Mouse (Mus musculus): ENCODE measurements around the gene Fam189b.

The Fam189b gene

DNA sequence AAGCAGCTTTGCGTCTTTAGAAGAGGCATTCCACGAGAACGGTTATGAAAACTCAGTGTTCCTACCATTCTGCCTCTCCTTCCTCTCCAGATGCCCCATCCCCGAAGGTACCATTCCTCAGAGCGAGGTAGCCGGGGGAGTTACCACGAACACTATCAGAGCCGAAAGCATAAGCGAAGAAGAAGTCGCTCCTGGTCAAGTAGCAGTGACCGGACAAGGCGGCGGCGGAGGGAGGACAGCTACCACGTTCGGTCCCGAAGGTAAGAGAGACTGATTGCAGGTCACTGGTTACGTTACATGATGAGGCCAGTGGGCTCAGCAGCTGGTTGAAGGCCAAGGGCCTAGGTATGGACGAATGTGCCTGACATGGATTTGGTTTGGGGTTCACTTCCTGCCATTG lies 16.0 kb upstream of the Fam189b start:
- no peak for DNase-seq (ENCODE audit: low read depth)

DNA sequence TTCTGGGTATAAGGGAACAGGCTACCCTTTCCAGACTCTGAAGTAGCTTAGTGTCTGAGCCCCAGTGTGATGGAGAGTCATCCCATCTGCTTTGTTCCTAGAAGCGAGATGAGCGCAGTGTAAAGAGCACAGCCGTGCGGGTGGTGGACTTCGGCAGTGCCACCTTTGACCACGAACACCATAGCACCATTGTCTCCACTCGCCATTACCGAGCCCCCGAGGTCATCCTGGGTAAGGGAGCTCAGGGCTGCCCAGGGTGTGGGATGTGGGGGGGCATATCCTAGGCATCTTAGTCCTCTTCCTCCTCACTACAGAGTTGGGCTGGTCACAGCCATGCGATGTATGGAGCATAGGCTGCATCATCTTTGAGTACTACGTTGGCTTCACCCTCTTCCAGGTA lies 8.1 kb upstream of the Fam189b start:
- DNase-seq (ENCODE audit: low read depth) = no peak

DNA sequence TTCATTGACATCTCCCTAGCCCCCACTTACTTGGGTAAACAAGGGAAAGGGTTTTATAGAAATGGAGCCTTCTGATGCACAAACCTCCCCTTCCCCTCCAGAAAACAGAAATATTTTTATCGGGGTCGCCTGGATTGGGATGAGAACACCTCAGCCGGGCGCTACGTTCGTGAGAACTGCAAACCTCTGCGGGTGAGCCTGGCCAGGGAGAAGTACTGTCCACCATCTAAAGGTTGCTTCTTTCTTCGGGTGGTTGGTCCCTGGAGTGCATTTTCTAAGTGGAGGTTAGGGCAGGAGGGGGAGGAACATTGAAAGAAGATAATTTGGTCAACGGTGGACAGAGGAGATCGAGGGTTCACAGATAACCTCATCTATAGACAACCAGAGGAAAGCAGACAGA lies 7.4 kb upstream of the Fam189b start:
- DNase-seq (ENCODE audit: low read depth) = no peak

DNA sequence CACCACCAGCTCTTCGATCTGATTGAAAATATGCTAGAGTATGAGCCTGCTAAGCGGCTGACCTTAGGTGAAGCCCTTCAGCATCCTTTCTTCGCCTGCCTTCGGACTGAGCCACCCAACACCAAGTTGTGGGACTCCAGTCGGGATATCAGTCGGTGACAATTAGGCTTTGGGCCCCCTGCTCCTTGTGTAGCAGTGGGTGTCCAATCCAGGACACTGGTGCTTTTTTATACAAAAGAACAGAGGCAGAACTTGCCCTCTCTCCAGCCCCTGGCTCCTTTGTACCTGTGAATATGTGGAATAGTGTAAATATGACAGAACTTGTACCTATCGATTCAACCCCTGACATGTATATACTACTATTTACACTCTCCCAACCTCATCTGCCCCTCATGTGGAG lies 6.5 kb upstream of the Fam189b start:
- no peak for DNase-seq (ENCODE audit: low read depth)

DNA sequence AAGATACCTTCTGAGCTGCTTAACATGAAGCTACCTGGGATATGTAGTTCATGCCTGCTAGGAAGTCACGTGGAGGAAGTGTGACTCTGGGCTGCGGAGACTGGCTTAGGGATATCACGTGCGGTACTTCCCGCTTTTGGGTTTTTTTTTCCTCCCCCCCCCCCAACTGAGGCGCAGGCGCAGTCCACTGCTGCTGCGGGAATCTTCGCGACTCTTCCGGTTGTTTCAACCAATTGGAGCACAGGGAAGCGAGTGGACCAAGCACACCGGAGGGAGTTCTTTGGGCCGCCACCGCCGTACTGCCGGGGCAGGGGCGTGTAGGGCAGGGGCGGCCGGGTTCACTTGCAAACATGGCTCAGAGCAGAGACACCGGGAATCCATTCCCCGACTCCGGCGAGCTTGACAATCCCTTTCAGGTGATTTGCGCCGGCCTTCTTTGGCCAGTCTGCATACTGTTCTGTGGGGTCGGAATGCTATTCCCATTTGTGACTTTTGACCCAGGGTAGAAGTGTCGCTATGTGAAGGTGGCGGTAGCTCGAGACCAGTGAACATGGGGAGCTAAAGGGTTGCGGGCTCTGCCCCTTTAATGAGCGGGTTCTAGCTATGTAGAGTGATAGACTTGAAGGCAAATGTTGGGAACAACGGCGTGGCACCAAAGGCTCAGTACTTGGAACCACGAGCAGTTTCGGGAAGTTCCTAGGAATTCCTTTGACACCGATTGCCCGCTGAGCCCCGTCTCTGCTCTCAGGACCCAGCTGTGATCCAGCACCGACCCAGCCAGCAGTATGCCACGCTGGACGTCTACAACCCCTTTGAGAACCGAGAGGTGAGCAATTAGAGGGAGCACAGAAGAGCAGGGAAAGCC lies 5.5 kb upstream of the Fam189b start, which contains the start of gene Scamp3:
Gene Scamp3, plus strand, starts transcription at position 232 of the 865 bp plus-strand sequence.
- DNase-seq (ENCODE audit: low read depth) = peak; percentile 91

DNA sequence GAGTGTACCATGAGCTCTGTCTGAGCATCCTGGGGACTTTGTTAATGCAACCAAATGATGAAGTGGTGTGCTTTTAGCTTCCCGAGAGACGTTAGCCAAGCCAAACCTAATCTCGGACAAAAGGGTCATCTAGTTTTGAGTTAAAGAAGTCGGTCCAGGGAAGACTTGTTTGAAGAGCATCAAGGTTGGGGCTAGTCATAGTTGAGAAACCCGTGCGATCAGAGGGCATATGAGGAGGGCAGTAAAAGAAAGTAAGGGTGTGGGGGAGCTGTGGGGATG lies 4.9 kb upstream of the Fam189b start:
- DNase-seq (ENCODE audit: low read depth) = no peak

DNA sequence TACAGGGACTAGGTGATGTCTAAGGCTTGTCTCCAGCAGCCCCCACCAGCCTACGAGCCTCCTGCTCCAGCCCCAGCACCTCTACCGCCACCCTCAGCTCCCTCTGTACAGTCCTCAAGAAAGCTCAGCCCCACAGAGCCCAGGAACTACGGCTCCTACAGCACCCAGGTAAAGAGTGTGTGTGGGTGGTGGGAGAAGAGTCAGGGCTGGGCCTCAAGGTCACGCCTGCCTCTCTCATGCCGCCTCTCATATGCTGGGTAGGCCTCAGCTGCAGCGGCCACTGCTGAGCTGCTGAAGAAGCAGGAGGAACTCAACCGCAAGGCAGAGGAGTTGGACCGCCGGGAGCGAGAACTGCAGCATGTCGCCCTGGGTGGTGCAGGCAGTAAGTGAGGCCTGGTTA lies 3.9 kb upstream of the Fam189b start:
- DNase-seq (ENCODE audit: low read depth) = no peak

DNA sequence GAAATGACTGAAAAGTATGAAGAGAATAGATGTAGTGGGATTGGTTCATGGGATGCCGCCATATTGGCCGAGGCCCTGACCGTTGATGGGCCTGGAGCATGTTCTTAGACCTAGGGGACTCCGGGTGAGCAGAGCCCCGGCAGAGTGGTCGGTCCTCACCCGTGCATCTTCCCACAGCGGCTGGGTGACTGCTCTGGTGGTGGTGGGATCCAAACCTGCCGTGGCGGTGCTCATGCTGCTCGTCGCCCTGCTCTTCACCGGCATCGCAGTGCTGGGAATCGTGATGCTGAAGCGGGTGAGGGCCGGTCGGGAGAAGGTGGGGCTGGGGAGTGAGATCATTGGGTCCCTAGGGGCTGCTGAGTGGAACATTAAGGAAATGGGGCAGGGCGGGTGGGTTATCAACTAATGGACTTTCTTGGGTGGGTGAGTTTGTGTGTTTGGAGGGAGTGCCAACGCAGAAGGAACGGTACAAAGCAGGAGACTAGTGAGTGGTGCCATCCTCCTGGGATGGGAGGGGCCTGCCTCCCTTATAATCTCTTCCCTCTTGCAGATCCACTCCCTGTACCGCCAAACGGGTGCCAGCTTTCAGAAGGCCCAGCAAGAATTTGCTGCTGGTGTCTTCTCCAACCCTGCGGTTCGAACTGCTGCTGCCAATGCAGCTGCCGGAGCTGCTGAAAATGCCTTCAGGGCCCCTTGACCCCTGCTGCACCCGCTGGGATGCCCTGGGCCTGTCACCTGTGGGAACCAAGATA lies 1.0 kb upstream of the Fam189b start:
- DNase-seq (ENCODE audit: low read depth) = no peak

DNA sequence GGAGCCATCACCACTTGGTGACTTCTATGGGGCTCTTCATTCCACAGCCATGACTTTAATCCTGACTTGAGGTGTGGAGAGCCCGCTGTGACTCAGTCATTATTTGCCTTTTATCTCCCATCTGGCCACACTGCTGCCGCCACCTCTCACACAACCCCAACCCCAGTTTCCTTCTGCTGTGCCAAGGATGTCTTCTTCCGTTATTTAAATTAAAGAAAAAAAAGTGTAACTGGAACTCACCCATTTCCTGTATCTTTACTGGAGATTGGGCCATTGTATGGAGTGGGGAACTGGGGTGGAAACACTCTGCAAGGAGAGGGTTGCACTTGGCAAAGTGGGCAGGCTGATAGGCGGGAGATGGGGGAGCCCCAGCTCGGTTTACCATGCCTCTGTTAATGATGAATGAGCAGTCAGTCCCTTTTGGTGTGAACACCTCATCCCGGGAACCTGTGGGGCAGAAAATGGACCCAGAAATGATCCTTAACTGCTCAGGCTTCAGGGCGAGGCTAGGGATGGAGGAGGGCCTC lies 349 bp upstream of the Fam189b start:
- DNase-seq (ENCODE audit: low read depth) = no peak

DNA sequence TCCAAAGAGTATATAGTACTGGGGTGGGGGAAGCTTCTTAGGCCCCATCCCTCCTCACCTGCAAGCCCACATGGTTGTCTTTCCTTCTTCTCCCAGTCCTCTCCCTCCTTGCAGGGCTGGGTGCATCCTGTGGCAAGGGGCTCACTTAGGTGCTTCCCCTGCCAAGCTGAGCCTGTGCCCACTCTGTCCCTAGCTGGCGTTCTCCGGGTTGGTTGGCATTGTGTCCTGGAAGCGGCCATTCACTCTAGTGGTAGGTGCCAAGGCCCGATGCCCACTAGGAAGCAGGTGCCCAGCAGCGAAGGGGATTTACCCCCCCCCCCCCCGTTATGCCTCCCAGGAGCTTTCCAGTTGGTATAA lies 994 bp downstream of the Fam189b start:
- DNase-seq (ENCODE audit: low read depth) = no peak

DNA sequence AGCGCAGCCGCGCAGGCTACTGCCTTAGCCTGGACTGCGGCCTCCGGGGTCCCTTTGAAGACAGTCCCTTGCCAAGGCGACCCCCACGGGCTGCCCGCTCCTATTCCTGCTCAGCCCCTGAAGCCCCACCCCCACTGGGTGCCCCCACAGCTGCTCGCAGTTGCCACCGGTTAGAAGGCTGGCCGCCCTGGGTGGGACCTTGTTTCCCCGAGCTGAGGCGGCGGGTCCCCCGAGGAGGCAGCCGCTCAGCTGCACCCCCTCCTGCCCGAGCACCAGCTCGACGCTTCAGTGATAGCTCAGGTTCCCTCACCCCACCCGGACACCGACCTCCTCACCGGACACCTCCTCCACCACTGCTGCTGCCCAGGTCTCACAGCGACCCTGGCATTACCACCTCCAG lies 4.3 kb downstream of the Fam189b start:
- no peak for DNase-seq (ENCODE audit: low read depth)

DNA sequence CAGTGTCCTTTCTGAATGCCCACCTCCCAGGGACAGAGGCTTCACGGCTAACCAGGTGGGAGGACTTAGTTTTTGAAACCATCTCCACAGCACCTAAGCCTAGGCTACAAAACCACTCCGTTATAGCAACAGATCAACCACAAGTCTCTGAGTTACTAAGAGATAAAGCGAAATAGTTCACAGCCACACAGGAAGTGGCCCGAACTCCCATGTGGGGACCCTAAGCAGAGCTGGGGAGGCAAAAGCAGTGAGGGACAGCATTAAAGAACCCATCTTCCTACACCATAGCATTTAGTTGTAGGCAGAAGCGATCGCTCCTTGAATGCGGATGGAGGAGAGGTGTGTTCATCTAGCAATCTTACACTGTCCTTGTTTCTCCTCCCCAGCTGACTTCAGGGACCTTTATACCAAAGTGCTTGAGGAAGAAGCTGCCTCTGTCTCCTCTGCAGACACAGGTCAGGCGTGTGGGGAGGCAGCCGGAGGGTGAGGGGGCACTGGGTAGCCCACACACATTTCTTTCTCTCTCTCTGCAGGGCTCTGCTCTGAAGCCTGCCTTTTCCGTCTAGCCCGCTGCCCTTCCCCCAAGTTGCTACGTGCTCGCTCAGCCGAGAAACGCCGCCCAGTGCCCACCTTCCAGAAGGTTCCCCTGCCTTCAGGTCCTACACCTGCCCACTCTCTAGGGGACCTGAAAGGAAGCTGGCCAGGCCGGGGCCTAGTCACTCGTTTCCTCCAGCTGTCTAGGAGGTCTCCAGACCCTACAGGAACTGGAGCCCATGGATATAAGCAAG lies 4.9 kb downstream of the Fam189b start:
- DNase-seq (ENCODE audit: low read depth) = no peak

DNA sequence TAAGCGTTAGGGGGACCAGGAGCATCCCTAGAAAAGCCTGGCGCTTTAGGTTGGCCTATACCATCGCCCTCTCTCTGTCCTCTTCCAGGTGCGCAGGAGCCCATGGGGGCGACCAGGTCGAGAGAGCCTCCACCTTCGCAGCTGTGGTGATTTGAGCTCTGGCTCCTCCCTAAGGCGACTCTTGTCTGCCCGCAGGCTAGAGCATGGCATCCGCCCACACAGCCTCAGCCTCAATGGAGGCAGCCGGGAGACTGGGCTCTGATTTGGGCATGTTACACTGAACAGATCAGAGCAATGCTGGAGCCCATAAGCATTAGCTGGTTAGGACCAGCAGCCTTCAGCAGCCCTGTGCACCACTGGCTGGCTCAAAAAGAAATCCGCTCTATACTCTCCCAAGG lies 5.5 kb downstream of the Fam189b start:
- no peak for DNase-seq (ENCODE audit: low read depth)

DNA sequence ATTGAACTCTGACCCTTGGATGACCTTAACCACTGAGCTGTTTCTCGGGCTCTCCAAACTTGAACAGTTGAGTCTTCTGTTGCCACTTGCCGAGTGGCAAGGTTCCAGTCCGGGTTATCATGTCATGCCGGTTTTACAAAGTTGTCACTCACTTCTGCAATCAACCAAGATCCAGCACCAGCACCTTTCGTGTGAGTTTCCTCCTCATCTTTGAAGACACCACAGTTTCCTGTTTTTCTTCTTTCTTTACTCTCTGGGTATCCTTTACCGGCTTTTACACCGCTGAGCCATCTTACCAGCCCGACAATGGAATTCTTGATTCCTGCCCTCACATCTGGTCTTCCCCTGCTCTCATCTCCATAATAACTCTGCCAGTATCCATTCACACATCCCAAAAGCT lies 7.5 kb downstream of the Fam189b start:
- DNase-seq (ENCODE audit: low read depth) = no peak

DNA sequence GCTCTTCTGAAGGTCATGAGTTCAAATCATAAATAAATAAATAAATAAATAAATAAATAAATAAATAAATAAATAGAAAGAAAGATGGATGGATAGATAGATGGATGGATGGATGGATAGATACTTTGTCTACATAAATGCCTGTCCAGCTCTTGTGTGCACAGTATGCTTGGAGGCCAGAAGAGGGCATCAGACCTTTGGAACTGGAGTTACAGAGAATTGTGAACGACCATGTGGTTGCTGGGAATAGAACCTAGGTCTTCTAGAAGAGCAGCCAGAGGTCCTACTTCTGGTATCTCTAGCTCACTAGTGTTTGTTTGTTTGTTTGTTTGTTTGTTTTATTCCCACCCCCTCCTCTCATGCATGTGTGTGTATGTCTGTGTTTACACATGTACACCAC lies 10.4 kb downstream of the Fam189b start:
- DNase-seq (ENCODE audit: low read depth) = no peak

DNA sequence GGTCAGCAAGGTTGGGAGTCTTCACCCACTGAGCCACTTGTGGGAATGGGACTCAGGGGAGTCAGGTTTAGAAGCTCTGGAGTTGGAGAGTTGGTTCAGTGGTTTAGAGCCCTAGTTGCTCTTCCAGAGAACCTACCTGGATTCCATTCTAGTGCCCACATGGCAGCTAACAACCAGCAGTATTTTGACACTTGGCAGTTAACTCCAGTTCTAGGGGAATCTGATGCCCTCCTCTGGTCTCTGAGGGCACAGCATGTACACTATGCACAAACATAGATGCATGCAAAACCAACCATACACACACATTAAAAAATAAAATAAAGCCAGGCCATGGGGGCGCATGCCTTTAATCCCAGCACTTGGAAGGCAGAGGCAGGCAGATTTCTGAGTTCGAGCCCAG lies 10.9 kb downstream of the Fam189b start:
- DNase-seq (ENCODE audit: low read depth) = no peak

DNA sequence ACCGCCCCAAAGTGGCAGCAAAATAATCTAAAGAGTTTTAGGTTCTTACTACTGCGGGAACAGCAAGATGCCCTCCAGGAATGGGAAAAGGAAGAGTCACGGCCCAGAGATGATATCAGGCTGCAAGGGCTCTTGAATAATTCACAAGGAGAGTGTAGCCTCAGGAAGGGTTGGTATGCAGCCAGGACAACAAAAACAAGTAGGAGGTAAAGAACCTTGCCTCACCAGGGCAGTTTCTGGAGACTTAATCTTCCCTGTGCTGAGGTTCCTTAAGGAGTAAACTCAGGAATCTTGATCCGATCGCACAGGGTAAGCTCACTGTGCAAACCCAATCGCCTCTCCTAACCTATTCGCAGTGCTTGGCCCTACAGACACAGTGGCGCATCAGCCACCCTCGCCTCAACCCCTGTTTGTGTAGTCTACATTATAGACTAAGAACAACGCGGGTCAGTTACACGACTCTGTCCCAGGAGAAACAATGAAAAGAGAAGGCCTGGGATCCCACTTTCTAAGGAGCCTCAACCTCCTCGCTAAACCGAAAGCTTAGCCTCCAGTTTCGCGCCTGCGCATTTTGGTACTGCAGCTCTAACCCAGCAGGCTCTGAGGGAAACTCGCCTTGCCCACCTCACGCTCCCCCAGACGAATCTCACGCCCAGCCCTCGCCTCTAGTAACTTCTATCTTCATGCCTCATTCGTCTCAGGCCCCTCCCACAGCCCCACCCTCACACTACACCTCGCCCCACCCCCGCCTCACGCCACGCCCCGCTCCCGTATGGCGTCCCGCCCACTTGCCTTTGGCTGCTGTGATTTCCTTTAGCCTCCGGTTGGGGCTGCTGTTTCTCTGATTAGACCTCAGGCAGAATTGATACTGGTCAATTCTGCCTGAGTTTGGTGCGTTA lies 13.3 kb downstream of the Fam189b start:
- DNase-seq (ENCODE audit: low read depth) = peak; percentile 85

DNA sequence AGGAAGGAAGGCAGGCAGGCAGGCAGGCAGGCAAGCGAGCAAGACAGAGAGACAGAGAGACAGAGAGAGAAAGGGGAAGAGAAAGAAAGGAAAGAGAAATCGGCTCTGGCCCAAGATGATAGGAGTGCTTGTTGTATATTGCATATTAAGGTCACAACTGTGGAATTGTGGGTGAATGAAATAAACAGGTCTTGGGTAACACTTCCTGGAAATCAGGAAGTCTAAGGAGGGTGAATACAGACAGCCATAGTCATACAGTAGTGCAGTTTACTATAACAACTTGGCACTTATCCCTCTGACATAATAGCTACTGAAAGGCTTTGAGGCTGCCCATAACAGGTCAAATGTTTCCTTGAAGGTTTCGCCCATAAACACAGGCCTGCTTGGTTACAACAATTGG lies 16.9 kb downstream of the Fam189b start:
- no peak for DNase-seq (ENCODE audit: low read depth)

DNA sequence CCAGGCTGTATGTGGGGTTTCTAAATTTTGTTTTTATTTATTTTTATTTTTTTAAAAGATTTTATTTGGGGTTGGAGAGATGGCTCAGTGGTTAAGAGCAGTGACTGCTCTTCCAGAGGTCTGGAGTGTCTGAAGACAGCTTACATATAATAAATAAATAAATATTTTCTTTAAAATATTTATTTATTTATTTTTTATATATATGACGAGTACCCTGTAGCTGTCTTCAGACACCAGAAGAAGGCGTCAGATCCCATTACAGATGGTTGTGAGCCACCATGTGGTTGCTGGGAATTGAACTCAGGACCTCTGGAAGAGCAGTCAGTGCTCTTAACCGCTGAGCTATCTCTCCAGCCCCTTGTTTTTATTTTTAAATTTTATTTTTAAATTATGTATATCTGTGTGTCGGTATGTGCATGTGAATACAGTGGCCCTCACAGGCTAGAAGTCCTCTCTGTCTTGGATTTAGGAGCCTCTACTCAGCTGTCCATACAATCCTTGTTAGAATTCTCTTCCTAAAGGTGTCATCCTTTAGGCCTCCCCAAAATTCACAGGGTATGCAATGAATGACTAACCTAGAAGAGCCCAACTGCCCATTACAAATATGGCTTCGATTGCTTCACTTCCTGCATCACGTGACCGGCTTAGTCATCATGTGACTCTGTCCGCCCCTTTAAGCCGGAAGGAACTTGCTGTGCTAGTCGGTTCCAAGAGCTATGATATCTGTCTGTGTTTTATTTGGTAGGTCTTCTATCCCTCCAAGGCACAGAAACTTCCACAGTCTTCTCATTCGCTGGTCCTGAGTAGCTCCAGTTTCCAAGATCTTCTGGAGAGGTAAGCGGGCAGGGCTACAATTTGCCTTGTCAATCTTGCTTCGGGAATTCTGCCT lies 19.6 kb downstream of the Fam189b start, which contains the start of gene Gba:
Gene Gba, plus strand, starts transcription at position 676 of the 889 bp plus-strand sequence.
- DNase-seq (ENCODE audit: low read depth) = peak; percentile 94

DNA sequence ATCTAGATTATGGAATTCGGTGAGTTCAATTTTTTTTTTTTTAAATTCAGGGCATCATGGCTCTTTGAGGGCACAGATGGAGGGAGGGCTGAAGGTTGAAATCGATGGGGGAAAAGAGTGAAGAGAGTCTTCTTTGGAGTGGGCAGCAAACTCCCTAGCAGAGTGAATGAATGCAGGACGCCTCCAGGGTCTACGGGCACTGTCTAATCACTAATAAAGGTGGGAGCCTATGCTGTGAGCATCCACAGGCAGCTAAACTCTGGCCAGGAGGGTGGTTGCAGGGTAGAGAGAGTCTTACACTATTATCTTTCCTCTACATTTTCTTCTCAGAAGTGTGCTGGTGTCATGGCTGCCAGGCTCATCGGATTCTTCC lies 20.2 kb downstream of the Fam189b start:
- no peak for DNase-seq (ENCODE audit: low read depth)

DNA sequence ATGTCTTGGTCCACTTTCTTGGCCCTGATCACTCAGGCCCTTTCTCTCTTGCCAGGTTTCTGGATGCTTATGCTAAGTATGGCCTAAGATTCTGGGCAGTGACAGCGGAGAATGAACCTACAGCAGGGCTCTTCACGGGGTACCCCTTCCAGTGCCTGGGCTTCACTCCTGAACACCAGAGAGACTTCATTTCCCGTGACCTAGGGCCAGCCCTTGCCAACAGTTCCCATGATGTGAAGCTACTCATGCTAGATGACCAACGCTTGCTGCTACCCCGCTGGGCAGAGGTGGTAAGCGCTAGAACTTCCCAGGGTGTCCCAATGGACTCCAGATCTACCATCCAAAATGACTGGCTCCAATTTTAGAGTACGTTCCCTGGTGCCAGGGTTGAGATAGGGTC lies 23.1 kb downstream of the Fam189b start:
- DNase-seq (ENCODE audit: low read depth) = no peak

All from c-Kit-positive CD71-negative TER-119-negative erythroid progenitor cells, embryonic 14.5 days (primary cell).